Mouse (Mus musculus): ENCODE results near the gene Ddx46. TPM values are rescaled to one million over a fixed set of nuclear protein-coding genes. Genes with fewer than 3 reads are reported as not detected.

Gene Ddx46
- polyA plus RNA-seq (2014; fragmentation: Illumina TruSeq; extraction: RNeasy Lipid Tissue Mini Kit (QIAGEN cat#74804); ENCODE audit: low read depth, low replicate concordance), result 91.2 TPM

GRCm38 (mm10) chr13:55634639-55635127 is at the start of gene Ddx46:
Ddx46 (plus strand) TSS chr13:55635027.

GRCm38 (mm10) chr13:55599566-55600540 is 35.0 kb upstream of the Ddx46 start, which contains the start of gene B4galt7:
B4galt7 (plus strand) TSS chr13:55599896.

GRCm38 (mm10) chr13:55622649-55623541 is 11.9 kb upstream of the Ddx46 start, which contains the start of gene Caml:
Caml (plus strand) TSS chr13:55623005.

GRCm38 (mm10) chr13:55692535-55693242 is 57.9 kb downstream of the Ddx46 start, which contains the start of gene B230219D22Rik:
B230219D22Rik (plus strand) TSS chr13:55693124.

GRCm38 (mm10) chr13:55714501-55715166 is 79.8 kb downstream of the Ddx46 start, which contains the start of gene Txndc15:
Txndc15 (plus strand) TSS chr13:55714650.

GRCm38 (mm10) chr13:55727120-55727838 is 92.5 kb downstream of the Ddx46 start, which contains the start of gene Pcbd2:
Pcbd2 (plus strand) TSS chr13:55727368.

Other genes starting within 250 kb of the Ddx46 start
- not detected for gene Slc34a1, start 236.8 kb upstream of the Ddx46 start, polyA plus RNA-seq (2014; fragmentation: Illumina TruSeq; extraction: RNeasy Lipid Tissue Mini Kit (QIAGEN cat#74804); ENCODE audit: low read depth, low replicate concordance)
- not detected for gene Pfn3, start 219.8 kb upstream of the Ddx46 start, polyA plus RNA-seq (2014; fragmentation: Illumina TruSeq; extraction: RNeasy Lipid Tissue Mini Kit (QIAGEN cat#74804); ENCODE audit: low read depth, low replicate concordance)
- gene F12, start 208.2 kb upstream of the Ddx46 start, polyA plus RNA-seq (2014; fragmentation: Illumina TruSeq; extraction: RNeasy Lipid Tissue Mini Kit (QIAGEN cat#74804); ENCODE audit: low read depth, low replicate concordance), result not detected
- 10.4 TPM for gene Grk6, start 190.0 kb upstream of the Ddx46 start, polyA plus RNA-seq (2014; fragmentation: Illumina TruSeq; extraction: RNeasy Lipid Tissue Mini Kit (QIAGEN cat#74804); ENCODE audit: low read depth, low replicate concordance)
- gene Prr7, start 170.8 kb upstream of the Ddx46 start, polyA plus RNA-seq (2014; fragmentation: Illumina TruSeq; extraction: RNeasy Lipid Tissue Mini Kit (QIAGEN cat#74804); ENCODE audit: low read depth, low replicate concordance), result not detected
- 0.98 TPM for gene Dbn1, start 146.9 kb upstream of the Ddx46 start, polyA plus RNA-seq (2014; fragmentation: Illumina TruSeq; extraction: RNeasy Lipid Tissue Mini Kit (QIAGEN cat#74804); ENCODE audit: low read depth, low replicate concordance)
- gene Pdlim7, start 121.4 kb upstream of the Ddx46 start, polyA plus RNA-seq (2014; fragmentation: Illumina TruSeq; extraction: RNeasy Lipid Tissue Mini Kit (QIAGEN cat#74804); ENCODE audit: low read depth, low replicate concordance), result 1.1 TPM
- gene Dok3, start 105.7 kb upstream of the Ddx46 start, polyA plus RNA-seq (2014; fragmentation: Illumina TruSeq; extraction: RNeasy Lipid Tissue Mini Kit (QIAGEN cat#74804); ENCODE audit: low read depth, low replicate concordance), result 0.35 TPM
- 1.0 TPM for gene Ddx41, start 98.4 kb upstream of the Ddx46 start, polyA plus RNA-seq (2014; fragmentation: Illumina TruSeq; extraction: RNeasy Lipid Tissue Mini Kit (QIAGEN cat#74804); ENCODE audit: low read depth, low replicate concordance)
- gene Fam193b, start 63.9 kb upstream of the Ddx46 start, polyA plus RNA-seq (2014; fragmentation: Illumina TruSeq; extraction: RNeasy Lipid Tissue Mini Kit (QIAGEN cat#74804); ENCODE audit: low read depth, low replicate concordance), result 7.6 TPM
- gene Tmed9, start 61.3 kb upstream of the Ddx46 start, polyA plus RNA-seq (2014; fragmentation: Illumina TruSeq; extraction: RNeasy Lipid Tissue Mini Kit (QIAGEN cat#74804); ENCODE audit: low read depth, low replicate concordance), result 57.2 TPM
- 3.3 TPM for gene B4galt7, start 35.1 kb upstream of the Ddx46 start, polyA plus RNA-seq (2014; fragmentation: Illumina TruSeq; extraction: RNeasy Lipid Tissue Mini Kit (QIAGEN cat#74804); ENCODE audit: low read depth, low replicate concordance)
- gene Caml, start 12.0 kb upstream of the Ddx46 start, polyA plus RNA-seq (2014; fragmentation: Illumina TruSeq; extraction: RNeasy Lipid Tissue Mini Kit (QIAGEN cat#74804); ENCODE audit: low read depth, low replicate concordance), result 57.1 TPM
- 129 TPM for gene B230219D22Rik, start 58.1 kb downstream of the Ddx46 start, polyA plus RNA-seq (2014; fragmentation: Illumina TruSeq; extraction: RNeasy Lipid Tissue Mini Kit (QIAGEN cat#74804); ENCODE audit: low read depth, low replicate concordance)
- 84.2 TPM for gene Txndc15, start 79.6 kb downstream of the Ddx46 start, polyA plus RNA-seq (2014; fragmentation: Illumina TruSeq; extraction: RNeasy Lipid Tissue Mini Kit (QIAGEN cat#74804); ENCODE audit: low read depth, low replicate concordance)
- 12.6 TPM for gene Pcbd2, start 92.3 kb downstream of the Ddx46 start, polyA plus RNA-seq (2014; fragmentation: Illumina TruSeq; extraction: RNeasy Lipid Tissue Mini Kit (QIAGEN cat#74804); ENCODE audit: low read depth, low replicate concordance)
- not detected for gene Catsper3, start 149.5 kb downstream of the Ddx46 start, polyA plus RNA-seq (2014; fragmentation: Illumina TruSeq; extraction: RNeasy Lipid Tissue Mini Kit (QIAGEN cat#74804); ENCODE audit: low read depth, low replicate concordance)
- gene Pitx1, start 201.2 kb downstream of the Ddx46 start, polyA plus RNA-seq (2014; fragmentation: Illumina TruSeq; extraction: RNeasy Lipid Tissue Mini Kit (QIAGEN cat#74804); ENCODE audit: low read depth, low replicate concordance), result 0.22 TPM